Mouse (Mus musculus) T-helper 1 cell (primary cell): ENCODE measurements around the gene Actr2.
"Not testable (repeated sequence)": the region's sequence is repeated elsewhere in the genome, so short reads cannot be mapped to it uniquely, and the experiment has no call there.

ENCODE experiments used
- in situ Hi-C: fragments of 300-600 bp; cut with MboI, MseI; formaldehyde crosslinking; loops from one replicate; pipeline ENCODE4 v1.15.1; 2025; ENCODE audit warnings: high pct_unique_total_duplicates

Gene Actr2

DNA sequence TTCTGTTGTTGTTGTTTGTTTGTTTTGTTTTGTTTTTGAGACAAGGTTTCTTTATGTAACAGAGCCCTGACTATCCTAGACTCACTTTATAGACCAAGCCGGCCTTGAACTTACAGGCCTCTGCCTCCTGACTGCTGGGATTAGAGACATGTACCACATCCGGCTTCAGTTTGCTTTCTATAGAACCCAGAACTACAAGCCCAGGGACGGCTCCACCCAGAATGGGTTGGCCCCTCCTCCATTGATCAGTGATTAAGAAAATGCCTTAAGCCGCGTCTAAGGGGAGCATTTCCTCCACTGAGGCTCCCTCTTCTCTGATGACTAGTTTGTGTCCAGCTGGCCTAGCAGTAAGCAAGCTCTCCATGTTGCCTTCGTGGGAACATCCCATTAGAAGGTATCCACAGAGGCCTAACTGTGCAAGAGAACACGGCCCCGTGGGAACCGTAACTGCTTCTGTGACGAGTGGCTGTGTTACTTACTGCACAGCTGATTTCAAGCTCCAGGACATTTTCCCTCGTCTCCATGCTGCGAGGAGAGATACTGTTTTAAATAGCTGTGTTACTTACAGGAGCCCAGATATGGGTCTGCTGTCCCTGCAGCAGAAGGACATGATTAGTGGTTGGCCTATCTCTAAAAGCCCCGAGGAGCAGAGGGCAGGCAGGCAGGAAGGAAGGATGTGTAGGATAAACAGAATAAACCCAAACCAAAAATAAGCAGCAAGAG is 59.7 kb downstream of the Actr2 start:
- in situ Hi-C loops, result no loop called here

DNA sequence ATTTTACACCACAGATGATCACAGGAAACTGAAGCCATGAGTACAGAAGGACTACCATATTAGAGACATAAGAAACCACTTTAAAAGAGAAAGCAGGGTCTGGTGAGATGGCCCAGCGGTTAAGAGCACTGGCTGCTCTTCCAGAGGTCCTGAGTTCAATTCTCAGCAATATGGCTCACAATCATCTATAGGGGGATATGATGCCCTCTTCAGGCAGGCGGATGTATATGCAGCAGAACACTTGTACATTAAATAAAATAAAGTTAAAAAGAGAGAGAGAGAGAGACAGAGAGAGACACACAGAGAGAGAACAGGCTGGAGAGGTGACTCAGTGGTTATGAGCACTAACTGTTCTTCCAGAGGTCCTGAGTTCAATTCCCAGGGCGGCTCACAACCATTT is 67.1 kb downstream of the Actr2 start:
- in situ Hi-C loops, result loop anchor here (10.0 kb wide), 1 partner anchor 211 kb away; no protein-coding TSS in a partner anchor

DNA sequence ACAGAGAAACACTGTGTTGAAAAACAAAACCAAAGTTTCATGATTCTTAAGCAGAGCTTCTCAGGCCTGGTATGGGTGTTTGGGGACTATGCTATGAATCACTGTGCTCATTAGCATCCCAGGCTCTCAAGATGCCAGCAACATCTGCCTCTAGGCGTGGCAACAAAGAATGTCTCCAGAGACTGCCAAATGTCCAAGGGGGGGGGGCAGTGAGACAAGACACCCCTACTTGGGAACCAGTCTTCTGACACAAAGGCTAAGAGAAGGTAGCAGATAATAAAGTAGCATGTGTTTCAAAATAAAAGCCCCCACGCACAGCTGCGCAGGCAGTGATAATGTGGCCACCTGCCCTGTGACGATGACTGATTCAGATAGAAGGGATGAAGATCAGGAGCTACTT is 69.5 kb downstream of the Actr2 start:
- in situ Hi-C loops, result loop anchor here (10.0 kb wide), 1 partner anchor 208 kb away; no protein-coding TSS in a partner anchor

DNA sequence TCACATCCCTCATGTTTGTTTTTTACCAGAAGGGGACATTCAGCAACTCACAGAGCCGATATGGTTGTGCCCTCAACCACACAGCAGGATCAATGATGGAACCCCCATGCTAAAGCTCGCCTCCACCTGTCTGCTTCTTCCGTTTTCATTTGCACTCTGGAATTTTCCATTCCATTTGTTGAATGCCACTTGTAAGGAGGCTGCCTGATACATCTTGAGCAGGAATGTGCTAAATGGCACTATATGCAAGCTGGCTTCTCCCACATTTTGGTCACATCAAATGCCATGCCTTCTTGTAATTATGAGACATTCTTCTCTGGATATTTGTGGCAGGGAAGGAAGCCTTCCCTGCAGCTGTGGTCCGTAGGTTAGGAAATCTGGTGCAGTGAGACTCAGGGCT is 70.6 kb downstream of the Actr2 start:
- in situ Hi-C loops, result loop anchor here (10.0 kb wide), 1 partner anchor 207 kb away; no protein-coding TSS in a partner anchor

DNA sequence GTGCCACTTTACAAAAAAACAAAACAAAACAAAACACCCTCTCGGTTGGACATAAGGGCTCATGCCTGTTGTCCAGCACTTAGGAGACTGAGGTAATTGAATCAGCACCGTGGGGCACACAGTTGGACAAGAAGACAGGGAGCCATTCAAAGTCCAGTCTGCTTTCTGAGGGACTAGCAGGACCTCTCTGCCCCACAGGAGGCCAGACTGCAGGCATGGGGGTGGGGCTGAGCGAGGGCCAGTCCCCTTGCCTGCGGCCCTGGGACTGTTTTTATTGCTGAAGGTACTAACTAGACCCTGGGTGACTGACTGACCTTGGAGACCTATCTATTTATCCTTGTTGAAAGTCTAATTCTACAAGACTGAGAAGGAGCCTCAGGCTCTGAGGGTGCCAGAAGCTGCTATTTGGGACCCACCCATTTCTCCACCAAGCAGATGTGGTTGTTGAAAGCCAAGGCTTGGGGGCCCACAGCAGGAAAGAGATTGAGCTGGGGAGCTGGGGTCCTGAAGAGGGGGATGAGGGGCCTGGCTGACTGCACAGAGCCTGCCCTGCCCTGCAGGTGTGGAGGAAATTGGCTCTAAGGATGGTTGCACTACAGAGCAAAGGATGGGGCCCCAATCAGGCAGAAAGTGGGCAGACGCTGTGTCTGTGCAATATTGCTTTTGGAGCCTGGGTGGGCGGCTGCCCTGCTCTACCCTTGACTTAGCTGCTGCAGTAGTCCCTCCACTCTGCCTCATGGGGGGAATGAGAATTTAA is 71.4 kb downstream of the Actr2 start:
- in situ Hi-C loops, result loop anchor here (10.0 kb wide), 1 partner anchor 207 kb away; no protein-coding TSS in a partner anchor

DNA sequence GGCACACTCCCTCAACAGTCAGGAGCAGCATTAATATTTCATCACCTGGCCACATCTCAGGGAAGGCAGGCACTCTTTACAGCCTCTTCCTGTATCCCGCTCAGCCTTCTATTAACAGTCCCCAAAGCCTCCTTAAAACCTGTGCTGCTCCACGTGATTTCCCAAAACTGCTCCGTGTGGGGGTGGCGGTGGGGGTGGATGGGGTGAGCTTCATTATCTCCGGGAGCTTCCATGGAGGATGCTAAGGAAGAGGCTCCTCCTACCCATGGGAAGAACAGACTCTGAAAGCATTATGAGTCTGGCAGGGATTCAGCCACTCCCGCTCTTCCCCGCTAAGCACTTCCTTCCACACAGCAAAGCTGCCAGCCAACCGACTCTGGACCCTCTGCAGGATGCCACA is 74.0 kb downstream of the Actr2 start:
- in situ Hi-C loops, result no loop called here

DNA sequence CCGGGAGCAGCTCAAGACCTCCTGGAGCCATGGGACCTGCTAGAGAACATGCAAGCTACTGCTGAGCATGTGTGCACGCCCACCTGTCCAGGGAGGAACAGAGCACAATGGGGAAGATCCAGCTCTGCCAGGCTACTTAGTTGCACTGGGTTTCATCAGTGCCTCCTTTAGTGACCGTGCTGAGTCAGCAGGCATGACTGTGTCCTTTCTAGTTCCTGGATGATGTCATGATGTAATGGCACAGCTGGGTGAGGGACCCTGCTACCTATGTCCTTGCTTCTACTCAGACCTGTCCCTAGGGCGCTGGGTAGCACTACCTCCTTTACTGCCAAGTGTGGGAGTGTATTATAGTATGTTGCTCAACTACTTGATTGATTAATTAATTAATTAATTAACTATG is 75.0 kb downstream of the Actr2 start:
- in situ Hi-C loops, result no loop called here

DNA sequence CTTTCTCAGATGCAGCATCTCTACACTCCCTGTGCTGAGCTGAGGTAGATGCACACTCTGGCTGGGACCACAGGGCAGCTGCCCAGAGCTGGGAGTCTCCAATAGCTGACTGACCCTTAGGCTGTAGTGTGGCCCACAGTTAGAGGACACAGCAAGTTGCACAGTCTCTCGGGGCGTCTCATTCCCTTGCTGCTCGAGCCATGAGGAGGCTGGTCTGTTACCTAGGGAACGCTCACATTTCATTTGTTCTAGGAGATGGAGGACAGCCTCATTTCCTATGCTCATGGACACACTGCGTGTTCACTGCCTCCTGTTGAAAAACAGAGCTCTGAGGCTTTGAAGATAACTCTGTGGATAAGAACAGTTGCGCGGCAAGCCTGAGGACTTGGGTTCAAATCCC is 76.7 kb downstream of the Actr2 start:
- in situ Hi-C loops, result no loop called here

DNA sequence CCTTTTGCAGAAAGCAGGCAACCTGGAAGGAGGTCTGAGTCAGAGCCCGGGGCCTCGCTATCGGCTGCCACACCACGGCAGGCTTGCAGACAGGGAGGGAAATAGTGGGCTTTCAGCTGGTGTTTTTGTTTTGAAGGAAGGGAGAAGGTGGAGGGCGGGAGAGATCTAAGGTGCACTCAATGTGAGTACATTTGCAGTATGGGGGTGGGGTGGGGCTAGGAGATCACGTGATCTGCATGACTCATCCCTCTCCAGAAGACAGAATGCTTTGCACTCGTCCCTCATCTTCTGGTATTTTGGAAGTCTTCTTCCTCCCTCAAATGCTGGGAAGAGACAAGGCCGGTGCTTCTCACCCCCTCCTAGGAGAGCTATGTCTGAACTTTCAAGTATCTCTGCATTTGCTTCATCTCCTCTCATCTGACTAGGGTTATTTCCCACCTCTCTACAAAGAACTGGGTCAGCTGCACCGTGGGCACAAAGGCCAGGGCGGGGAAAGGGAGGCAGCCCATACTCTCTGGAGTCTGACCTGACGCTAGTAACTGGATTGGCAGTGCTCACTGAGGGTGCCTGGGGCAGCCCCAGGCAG is 77.3 kb downstream of the Actr2 start:
- in situ Hi-C loops, result no loop called here

DNA sequence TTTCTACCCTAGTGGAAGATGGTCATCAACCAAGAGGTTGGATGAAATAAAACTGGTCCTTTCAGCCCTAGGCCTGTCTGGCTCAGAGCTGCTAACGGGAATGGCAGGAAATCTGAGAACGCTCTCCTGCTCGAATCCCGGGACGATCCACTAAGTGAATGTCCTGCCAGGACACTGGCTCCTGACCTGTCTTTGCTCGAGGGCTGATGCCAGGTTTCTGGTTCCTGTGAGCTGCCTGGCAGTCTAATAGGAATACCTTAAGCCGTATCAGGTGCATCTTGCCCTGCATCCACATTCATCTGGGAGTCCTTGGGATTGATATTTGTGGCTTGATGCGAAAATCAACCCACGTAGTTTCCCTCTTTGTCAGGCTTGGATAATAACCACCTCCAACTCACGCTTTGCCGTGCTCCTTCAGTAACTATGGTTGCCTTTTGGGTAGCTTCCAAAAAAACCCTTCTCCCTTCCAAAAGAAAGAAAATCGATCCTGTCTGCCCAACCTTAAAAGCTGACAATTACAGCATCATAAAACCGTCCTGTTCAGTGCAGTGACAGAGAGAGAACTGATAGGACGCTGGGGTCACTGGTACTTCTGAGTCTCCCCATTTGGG is 78.3 kb downstream of the Actr2 start:
- in situ Hi-C loops, result no loop called here

DNA sequence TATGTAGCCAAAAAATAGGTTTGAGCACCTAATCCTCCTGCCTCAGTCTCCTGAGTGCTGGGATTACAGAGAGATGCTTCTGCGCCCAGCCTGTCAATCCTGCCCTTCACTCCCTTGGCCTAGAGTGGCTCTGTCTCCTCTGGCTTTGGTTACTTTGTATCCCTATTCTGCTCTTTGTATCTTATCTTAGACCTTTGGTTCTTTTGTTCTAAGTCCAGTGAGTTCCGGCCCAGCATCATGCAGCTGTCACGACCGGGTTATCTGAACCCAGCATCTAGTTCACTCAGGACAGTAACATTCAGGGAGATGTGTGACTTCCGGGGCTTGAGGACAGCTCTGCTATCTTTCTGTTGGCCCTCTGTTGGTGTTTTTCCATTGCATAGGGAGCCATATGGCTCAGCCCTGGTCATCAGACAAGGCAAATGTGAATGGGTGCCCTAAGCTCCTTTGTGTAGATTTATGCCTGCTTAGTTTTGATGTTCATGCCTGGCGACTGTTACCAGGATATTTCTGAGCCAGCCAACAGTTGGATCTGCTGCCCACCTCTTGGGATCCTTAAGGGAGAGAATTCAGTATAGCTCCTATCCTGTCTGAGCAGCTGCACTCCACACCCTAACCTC is 79.1 kb downstream of the Actr2 start:
- in situ Hi-C loops, result no loop called here

DNA sequence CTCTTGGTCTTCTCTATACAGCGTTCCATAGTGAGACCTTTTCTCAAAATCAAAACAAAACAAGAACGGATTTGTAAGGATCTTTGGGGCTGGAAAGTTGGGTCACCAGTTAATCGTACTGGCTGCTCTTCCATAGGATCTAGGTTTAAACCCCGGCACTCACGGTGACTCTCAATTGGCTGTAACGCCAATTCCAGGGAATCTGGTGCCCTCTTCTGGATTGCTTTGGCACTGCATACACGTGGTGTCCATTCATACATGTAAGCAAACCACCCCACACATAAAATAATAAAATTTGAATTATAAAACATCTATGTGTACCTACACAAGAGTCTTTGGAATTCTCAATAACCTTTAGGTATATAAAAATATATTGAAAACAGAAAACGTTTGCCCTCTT is 81.2 kb downstream of the Actr2 start:
- in situ Hi-C loops, result no loop called here

DNA sequence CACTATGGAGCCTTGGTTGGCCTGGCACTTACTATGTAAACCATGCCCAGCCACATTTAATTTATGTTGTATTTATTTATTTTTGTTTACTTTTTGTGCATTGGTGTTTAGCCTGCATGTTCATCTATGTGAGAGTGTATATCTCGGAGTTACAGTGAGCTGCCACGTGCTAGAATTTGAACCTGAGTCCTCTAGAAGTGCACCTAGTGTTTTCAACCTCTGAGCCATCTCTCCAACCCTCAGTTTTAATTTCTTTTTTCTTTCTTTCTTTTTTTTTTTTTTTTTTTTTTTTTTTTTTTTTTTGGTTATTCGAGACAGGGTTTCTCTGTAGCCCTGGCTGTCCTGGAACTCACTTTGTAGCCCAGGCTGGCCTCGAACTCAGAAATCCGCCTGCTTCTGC is 81.7 kb downstream of the Actr2 start:
- in situ Hi-C loops, result not testable (repeated sequence)

DNA sequence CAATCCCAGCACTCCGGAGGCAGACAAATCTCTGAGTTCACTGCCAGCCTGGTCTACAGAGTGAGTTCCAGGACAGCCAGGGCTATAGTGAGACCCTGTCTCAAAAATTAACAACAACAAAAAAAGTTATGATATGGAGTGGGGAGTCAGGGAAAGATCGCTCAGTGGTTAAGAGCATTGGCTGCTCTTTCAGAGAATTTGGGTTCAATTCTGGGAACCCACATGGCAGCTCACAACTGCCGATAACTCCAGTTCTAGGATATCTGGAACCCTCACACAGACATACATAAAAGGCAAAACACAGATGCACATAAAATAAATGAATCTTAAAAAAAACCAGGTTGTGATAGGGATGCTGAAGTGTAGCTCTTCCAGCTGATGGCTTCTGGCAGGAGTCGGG is 83.7 kb downstream of the Actr2 start:
- in situ Hi-C loops, result no loop called here

DNA sequence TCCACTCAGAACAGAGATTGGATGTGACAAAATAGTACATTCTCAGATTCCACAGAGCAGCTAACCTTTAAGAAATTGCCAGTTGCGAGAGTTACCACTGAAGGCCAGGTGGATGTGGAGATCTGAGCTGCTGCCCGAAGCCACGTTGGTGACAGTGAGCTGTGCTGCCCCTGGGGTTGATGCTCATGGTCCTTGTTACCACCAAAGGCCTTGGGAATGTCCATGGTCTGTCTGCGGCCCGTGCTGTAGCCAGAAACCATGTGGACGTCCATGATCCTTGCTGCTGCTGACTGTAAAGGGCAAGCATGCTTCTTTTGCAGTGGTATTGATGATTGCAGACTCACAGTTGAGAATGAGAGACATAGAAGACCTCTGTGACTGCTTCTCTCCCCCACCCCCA is 84.3 kb downstream of the Actr2 start:
- in situ Hi-C loops, result no loop called here

DNA sequence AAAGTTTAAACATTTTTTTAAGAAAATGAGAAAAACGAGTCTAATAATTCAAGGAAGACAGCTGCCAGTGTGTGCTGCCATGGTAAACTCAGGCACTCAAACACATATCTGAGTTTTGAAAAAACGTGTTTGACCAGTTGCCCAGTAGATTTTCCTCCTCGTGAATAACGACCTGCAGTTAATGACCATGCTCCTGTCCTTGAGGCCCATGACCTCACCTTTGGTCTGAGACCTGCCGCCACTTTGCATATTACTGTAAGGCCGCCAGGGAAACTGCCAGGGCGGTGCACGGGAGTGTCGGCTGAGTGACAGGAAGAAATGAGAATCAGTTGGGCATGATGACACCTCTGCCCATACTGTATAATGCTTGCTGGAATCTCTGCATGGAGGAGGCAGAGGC is 85.0 kb downstream of the Actr2 start:
- in situ Hi-C loops, result no loop called here

DNA sequence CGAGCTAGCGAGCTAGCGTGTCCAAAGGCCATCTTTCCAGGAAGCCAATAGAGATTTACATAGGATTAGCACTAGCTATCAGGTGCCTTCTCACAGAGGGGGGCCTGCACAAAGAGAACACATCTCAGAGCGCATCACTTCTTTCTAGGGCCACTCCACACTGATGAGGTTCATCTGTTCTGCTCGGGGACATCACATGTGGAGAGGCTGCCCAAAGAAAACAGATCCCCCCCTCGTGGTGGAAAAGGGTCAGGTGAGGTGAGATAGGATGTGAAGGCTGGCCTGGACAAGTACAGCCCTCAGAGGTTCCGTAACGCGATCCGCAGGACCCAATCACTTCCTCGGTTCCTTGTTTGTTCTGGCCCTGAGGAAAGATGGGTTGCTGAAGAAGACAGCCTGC is 86.8 kb downstream of the Actr2 start:
- in situ Hi-C loops, result no loop called here

DNA sequence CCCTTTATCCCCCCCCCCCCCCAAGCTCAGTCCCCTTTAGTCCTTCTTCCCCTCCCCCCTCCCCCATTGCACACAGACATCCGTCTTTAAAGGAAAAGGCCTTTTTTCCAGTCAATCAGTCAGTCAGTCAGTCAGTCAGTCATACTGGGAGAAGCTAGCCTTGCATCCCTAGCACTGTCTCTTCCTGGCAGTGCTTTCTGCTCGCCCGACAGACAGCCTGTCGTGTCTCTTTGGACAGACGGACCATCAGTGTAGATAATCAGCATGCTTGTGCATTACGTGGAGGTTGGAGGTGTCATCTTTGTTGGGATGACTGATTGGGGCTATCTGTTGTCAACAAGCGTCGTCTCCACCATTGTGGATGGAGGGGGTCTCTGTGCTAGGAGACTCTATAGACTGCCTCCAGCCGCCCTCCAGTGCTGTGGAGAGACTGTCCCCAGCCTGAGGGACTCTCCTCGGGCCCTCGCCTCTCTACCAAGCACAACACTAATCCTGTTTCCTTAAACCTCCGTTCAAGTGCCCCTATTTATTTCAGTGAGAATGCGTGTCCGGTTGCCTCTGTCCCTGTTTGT is 89.7 kb downstream of the Actr2 start:
- in situ Hi-C loops, result loop anchor here (25.0 kb wide), 1 partner anchor 411 kb away; no protein-coding TSS in a partner anchor

DNA sequence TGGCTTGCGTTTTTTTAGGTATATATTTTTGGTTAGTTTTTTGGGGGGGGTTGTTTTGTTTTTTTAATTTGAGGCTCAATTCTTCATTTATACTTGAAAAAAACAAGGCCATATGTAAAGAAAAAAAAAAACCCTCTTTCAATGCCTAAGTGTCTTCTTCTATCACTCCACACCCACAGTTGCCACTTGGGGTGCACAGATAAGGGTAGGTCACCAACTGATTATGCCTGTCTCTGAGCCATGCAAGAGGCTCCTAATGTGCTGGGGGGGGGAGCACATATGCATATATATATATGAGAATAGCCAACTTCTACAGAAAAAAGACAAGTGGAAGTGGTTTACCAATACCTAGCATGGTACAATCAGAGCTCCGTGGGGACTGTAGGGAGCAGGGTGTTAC is 90.3 kb downstream of the Actr2 start:
- in situ Hi-C loops, result loop anchor here (25.0 kb wide), 1 partner anchor 410 kb away; no protein-coding TSS in a partner anchor

DNA sequence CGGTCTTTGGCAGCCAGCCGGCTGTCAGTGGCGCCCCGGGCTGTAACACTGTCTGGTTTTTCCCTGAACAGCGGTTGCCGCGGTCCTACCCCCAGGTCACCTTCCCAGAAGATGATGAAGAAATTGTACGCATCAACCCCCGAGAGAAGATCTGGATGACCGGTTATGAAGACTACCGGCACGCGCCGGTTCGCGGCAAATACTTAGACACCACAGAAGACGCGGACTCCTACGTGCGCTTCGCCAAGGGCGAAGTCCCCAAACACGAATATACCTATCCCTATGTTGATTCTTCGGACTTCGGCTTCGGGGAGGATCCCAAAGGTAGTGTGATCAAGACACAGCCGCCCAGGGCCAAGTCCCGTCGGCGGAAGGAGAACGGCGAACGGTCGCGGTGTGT is 92.0 kb downstream of the Actr2 start:
- in situ Hi-C loops, result loop anchor here (25.0 kb wide), 1 partner anchor 408 kb away; no protein-coding TSS in a partner anchor

DNA sequence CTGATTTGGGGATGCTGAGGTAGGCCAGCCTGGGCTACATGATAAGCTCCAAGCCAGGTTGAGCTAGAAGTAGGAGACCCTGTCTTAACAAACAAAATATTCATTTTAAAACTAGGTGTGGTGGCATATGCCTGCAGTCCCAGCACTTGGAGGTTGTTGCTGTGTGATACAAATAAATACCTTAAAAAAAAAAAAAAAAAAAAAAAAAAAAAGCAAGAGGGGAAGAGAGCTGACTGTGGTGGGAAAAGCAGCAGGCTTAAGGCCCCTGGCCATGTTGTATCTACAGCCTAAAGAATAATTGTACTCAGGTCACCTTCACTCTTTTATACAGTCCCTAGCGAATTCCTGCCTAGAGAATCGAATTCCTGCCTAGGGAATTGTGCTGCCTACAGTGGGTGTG is 93.8 kb downstream of the Actr2 start:
- in situ Hi-C loops, result loop anchor here (10.0 to 25.0 kb wide), 2 partner anchors 407 to 594 kb away; no protein-coding TSS in a partner anchor
